Mouse (Mus musculus): Measurements from ENCODE around the gene Olfr1337. TPM values are rescaled to one million over a fixed set of nuclear protein-coding genes. Genes with fewer than 3 reads are reported as not detected.
"Not testable (repeated sequence)": the region's sequence is repeated elsewhere in the genome, so short reads cannot be mapped to it uniquely, and the experiment has no call there.

Gene Olfr1337
- polyA plus RNA-seq (2016; fragmentation: Nextera tagmentation; extraction: Ambion mirVana) = not detected in 2 replicates

DNA sequence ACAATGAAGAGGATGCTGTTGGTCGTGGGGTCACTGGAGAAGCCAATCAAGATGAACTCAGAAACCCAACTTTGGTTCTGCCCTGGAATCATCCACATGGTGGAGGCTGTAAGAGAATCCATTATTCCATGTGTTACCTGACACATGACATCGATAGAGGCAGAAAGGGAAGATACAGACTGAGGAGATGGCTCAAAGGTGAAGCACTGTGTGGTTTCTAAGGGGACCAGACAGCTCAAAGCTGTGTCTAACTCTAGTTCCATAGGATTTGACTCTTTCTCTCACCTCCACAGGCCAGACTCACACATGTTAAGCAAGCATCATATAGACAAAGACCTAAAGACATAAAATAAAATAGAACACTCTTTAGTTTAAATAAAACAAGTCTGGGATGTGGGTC is at the start of gene Olfr1337:
Gene Olfr1337 (minus strand): TSS at position 101 of the 400 bp plus-strand sequence.
- 84% methylated on average over 2 of the region's 2 CpGs for WGBS
- Histone ChIP-seq H3K9me3 (no peaks in the 10 kb centered on the region), H3K27ac (replicated peaks) (no peak within 1 kb of the TSS), H3K27me3 (replicated peaks; ENCODE audit: low read depth, poor library complexity, severe bottlenecking) (no peaks in the 10 kb centered on the region), H3K4me3 (no peak within 1 kb of the TSS), H3K4me1 (no peaks in the 10 kb centered on the region), H3K36me3 (replicated peaks) (no peaks in the 10 kb centered on the region)
- DNase-seq (ENCODE audit: low spot score) = no peak

DNA sequence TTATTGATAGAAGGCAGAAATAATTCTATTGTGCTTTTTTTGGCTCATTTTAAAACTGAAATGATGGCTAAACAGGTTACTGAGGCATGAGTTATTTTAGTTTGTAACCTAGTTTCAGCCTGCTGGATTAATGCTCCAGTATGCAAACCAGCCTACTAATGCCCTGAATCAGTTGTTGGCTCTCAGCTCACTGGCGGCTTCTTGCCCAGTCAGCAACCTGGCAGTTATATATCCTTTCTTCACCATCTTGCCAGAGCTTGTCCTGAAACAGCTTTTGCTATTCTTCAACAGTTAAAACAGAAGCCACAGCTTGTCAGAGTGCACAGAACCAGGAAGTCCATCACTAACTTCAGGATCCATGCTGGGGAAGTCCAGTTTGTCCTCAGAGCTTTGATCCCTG is 36.5 kb upstream of the Olfr1337 start:
- WGBS = 85% methylated on average over 1 of the region's 1 CpGs
- Histone ChIP-seq H3K9me3 (no peaks in the 10 kb centered on the region), H3K4me3 (no peak overlapping the region), H3K4me1 (no peaks in the 10 kb centered on the region), H3K27ac (replicated peaks) (no peak overlapping the region), H3K36me3 (replicated peaks) (no peaks in the 10 kb centered on the region), H3K27me3 (replicated peaks; ENCODE audit: low read depth, poor library complexity, severe bottlenecking) (no peaks in the 10 kb centered on the region)
- DNase-seq (ENCODE audit: low spot score) = no peak

DNA sequence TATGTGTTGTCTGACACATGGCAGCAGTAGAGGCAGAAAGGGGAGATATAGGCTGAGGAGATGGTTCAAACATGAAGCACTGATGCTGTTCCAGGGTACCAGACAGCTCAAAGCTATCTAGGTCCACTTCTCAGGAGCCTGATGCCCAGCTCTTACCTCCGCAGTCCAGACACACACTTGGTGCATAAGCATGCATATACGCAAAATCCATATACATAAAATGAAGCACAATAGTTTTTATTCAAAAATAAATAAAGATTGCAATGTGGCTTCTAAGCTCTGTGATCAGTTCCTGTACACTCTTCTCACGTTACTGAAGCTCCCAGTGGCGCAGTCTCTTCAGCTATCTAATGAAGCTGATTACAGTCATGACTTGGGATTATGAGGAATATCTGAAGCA is 27.5 kb upstream of the Olfr1337 start, which contains the start of gene Olfr1335:
Gene Olfr1335 (minus strand): TSS at position 101 of the 400 bp plus-strand sequence.
- H3K27ac ChIP-seq (replicated peaks) = no peak within 1 kb of the TSS
- 91% methylated on average over 4 of the region's 4 CpGs for WGBS
- no peaks in the 10 kb centered on the region for H3K27me3 ChIP-seq (replicated peaks; ENCODE audit: low read depth, poor library complexity, severe bottlenecking)
- no peaks in the 10 kb centered on the region for H3K4me1 ChIP-seq
- no peaks in the 10 kb centered on the region for H3K36me3 ChIP-seq (replicated peaks)
- no peaks in the 10 kb centered on the region for H3K9me3 ChIP-seq
- H3K4me3 ChIP-seq = no peak within 1 kb of the TSS
- no peak for DNase-seq (ENCODE audit: low spot score)

DNA sequence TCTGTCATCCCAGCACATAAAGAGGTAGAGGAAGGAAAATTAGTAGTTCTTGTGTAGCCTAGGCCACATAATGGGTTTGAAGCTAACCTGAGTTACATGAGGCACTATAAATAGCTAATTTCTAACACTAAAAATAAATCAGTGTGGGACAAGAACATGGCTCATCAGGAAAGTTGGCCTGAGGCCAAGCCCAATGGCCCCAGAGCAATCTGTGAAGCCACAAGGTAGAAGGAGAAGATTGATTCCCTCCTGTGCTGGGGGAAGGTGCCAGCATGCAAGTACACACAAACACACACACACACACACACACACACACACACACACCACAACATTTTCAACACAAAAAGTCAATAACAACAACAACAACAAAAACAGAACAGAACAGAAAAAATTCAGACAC is 10.4 kb upstream of the Olfr1337 start:
- H3K27ac ChIP-seq (replicated peaks); H3K9me3 ChIP-seq; H3K4me3 ChIP-seq; H3K4me1 ChIP-seq; H3K27me3 ChIP-seq (replicated peaks; ENCODE audit: low read depth, poor library complexity, severe bottlenecking); DNase-seq (ENCODE audit: low spot score); H3K36me3 ChIP-seq (replicated peaks): not testable (repeated sequence)

DNA sequence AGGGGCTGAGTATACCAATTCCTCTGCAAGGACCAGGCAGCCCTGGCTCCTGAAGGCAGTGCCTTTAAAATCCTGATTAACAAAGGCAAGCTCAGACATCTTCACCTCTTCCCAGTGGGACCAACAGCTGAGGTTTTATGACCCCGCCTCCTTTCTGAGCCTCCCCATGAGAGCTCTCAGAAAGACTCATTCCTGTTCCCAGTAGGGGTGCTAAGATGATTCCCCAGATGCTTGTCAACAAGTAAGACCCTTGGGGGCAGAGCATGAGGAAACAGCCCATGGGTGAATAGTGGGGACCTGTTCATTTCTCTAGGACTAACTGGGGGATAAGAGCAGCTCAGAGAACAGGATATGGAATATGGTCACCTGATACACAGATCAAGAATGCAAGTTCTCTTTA is 23.7 kb downstream of the Olfr1337 start, which contains the start of gene Olfr1338:
Gene Olfr1338 (minus strand): TSS at position 101 of the 400 bp plus-strand sequence.
- DNase-seq (ENCODE audit: low spot score) = no peak
- Histone ChIP-seq H3K27ac (replicated peaks) (no peak within 1 kb of the TSS), H3K4me1 (no peaks in the 10 kb centered on the region), H3K27me3 (replicated peaks; ENCODE audit: low read depth, poor library complexity, severe bottlenecking) (no peaks in the 10 kb centered on the region), H3K9me3 (no peaks in the 10 kb centered on the region), H3K36me3 (replicated peaks) (no peaks in the 10 kb centered on the region), H3K4me3 (no peak within 1 kb of the TSS)
- 94% methylated on average over 1 of the region's 1 CpGs for WGBS

DNA sequence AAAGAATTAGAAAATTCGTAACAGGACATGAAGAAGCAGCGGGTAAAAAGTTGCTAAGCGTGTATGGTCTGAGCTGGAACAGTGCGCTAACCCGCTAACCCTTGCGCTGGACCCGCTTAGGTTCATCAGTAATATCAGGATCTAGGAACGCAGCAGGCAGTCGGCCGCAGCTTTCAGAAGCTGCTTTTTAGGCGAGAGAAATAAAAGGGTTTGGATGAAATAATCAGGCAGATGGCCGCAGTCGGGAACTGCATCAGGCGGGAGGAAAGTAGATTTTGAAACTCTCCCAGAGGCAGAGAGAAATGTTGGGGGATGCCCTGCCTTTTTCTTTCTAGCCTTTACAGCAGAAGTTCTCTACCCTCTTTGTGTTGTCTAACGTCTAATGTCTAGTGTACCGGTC is 40.5 kb downstream of the Olfr1337 start:
- Histone ChIP-seq H3K4me1 (peaks cover 5% of the 10 kb centered on the region; the same call in 1 of the 2 replicates), H3K36me3 (replicated peaks) (no peaks in the 10 kb centered on the region), H3K27me3 (replicated peaks; ENCODE audit: low read depth, poor library complexity, severe bottlenecking) (peaks cover 48% of the 10 kb centered on the region), H3K4me3 (no peak overlapping the region), H3K27ac (replicated peaks) (no peak overlapping the region), H3K9me3 (peaks cover 8% of the 10 kb centered on the region; the same call in 1 of the 2 replicates)
- WGBS = 5% methylated on average over 16 of the region's 16 CpGs
- peak; percentile 11 for DNase-seq (ENCODE audit: low spot score)

DNA sequence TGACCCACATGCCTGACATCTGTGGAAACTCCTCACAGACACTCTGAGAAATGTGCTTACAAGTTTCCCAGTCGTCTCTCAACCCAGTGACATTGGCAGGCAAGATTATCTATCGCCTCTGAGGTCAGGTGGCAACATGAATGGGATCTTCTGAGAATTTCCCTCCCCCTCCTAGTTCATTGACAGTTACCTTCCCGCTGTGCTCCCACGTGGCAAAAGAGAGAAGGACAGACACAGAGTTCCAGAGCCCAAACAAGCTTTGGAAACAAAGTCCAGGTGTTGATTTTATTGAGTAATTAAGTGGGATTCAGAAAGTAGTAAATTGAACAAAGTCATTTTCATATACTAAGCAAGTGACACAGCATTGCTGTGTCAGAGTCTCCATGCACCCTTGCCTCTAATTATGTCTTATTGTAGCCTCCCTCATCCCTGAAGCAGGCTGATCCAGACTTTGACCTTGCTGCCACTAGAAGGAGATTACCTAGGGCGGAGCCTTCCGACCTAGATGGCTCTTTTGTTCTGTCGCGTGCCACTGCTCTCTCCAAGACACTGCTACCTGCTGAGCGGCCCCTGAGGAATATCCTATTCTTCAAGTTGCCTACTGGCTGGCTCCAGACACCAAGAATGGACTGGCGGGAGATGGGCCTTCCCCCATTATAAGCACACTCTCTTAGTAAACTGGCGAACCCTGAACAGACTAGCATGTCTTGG is 41.2 kb downstream of the Olfr1337 start:
- peak; percentile 9 for DNase-seq (ENCODE audit: low spot score)
- Histone ChIP-seq H3K27me3 (replicated peaks; ENCODE audit: low read depth, poor library complexity, severe bottlenecking) (peaks cover 48% of the 10 kb centered on the region), H3K36me3 (replicated peaks) (no peaks in the 10 kb centered on the region), H3K27ac (replicated peaks) (no peak overlapping the region), H3K4me1 (peaks cover 5% of the 10 kb centered on the region; the same call in 1 of the 2 replicates), H3K9me3 (peaks cover 4% of the 10 kb centered on the region; the same call in 1 of the 2 replicates), H3K4me3 (no peak overlapping the region)
- 5% methylated on average over 11 of the region's 11 CpGs for WGBS

DNA sequence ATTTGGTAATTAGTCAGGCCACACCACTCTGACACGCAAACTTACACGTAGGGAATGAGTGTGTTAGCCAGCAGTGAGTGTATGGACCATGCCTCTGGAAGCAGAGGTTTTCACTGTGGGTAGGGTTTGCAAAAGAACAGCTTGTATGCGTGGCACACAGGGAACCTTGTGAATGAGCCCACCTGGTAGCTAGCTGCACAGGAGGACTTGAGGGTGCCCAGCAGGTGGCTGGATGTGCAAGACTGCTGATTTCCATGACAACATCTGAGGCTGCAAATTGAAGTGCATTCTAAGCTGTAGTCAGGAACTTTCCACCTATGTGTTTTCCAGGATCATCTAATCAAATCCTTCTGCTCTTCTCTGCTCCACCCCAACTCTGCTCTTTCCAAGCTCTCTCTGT is 42.8 kb downstream of the Olfr1337 start:
- Histone ChIP-seq H3K4me3 (no peak overlapping the region), H3K4me1 (peaks cover 5% of the 10 kb centered on the region; the same call in 1 of the 2 replicates), H3K27ac (replicated peaks) (no peak overlapping the region), H3K27me3 (replicated peaks; ENCODE audit: low read depth, poor library complexity, severe bottlenecking) (peaks cover 48% of the 10 kb centered on the region), H3K9me3 (no peaks in the 10 kb centered on the region), H3K36me3 (replicated peaks) (no peaks in the 10 kb centered on the region)
- DNase-seq (ENCODE audit: low spot score) = no peak
- 70% methylated on average over 3 of the region's 3 CpGs for WGBS

DNA sequence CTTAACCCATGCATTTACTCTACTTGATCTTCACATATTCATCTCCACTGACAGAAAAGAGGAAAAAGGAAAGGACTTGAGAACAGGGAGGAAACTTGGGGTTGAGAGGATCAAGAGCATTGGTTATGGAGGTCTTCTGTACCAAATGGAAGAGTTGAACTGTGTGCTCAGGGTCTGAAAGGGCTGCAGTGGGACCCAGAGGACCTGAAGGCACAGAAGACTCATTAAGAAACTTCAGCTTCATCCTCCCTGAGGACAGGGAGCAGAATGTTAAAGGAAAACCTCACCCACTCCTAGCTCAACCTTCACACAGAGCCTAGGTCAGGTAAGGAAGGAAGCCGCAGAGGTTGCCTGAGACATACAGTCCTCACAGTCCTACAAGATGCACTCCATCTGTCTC is 50.5 kb downstream of the Olfr1337 start, which contains the start of gene Olfr1339:
Gene Olfr1339 (plus strand): TSS at position 301 of the 400 bp plus-strand sequence.
- 100% methylated on average over 1 of the region's 1 CpGs for WGBS
- Histone ChIP-seq H3K9me3 (no peaks in the 10 kb centered on the region), H3K27ac (replicated peaks) (no peak within 1 kb of the TSS), H3K4me3 (no peak within 1 kb of the TSS), H3K36me3 (replicated peaks) (no peaks in the 10 kb centered on the region), H3K4me1 (no peaks in the 10 kb centered on the region), H3K27me3 (replicated peaks; ENCODE audit: low read depth, poor library complexity, severe bottlenecking) (no peaks in the 10 kb centered on the region)
- DNase-seq (ENCODE audit: low spot score) = no peak

Other genes starting within 250 kb of the Olfr1337 start
- 0.79 and 1.1 TPM in 2 replicates for gene Tmem125, start 238.5 kb downstream of the Olfr1337 start, polyA plus RNA-seq (2016; fragmentation: Nextera tagmentation; extraction: Ambion mirVana)
- 0.39 and 0.49 TPM in 2 replicates for gene Cfap57, start 161.8 kb downstream of the Olfr1337 start, polyA plus RNA-seq (2016; fragmentation: Nextera tagmentation; extraction: Ambion mirVana)
- gene Ebna1bp2, start 161.8 kb downstream of the Olfr1337 start, polyA plus RNA-seq (2016; fragmentation: Nextera tagmentation; extraction: Ambion mirVana) = 191 and 209 TPM in 2 replicates
- not detected in 2 replicates for gene Olfr62, start 123.6 kb downstream of the Olfr1337 start, polyA plus RNA-seq (2016; fragmentation: Nextera tagmentation; extraction: Ambion mirVana)
- 0.06 TPM in 1 of 2 replicates, not detected in the other for gene Olfr1342, start 89.8 kb downstream of the Olfr1337 start, polyA plus RNA-seq (2016; fragmentation: Nextera tagmentation; extraction: Ambion mirVana)
- 0.04 TPM in 1 of 2 replicates, not detected in the other for gene Olfr1341, start 79.1 kb downstream of the Olfr1337 start, polyA plus RNA-seq (2016; fragmentation: Nextera tagmentation; extraction: Ambion mirVana)
- gene Olfr1340, start 62.4 kb downstream of the Olfr1337 start, polyA plus RNA-seq (2016; fragmentation: Nextera tagmentation; extraction: Ambion mirVana) = not detected in 2 replicates
- not detected in 2 replicates for gene Olfr1339, start 50.4 kb downstream of the Olfr1337 start, polyA plus RNA-seq (2016; fragmentation: Nextera tagmentation; extraction: Ambion mirVana)
- not detected in 2 replicates for gene Olfr1338, start 23.8 kb downstream of the Olfr1337 start, polyA plus RNA-seq (2016; fragmentation: Nextera tagmentation; extraction: Ambion mirVana)
- not detected in 2 replicates for gene Olfr1335, start 27.4 kb upstream of the Olfr1337 start, polyA plus RNA-seq (2016; fragmentation: Nextera tagmentation; extraction: Ambion mirVana)
- not detected in 2 replicates for gene Olfr1333, start 53.7 kb upstream of the Olfr1337 start, polyA plus RNA-seq (2016; fragmentation: Nextera tagmentation; extraction: Ambion mirVana)
- not detected in 2 replicates for gene Olfr1331, start 82.1 kb upstream of the Olfr1337 start, polyA plus RNA-seq (2016; fragmentation: Nextera tagmentation; extraction: Ambion mirVana)
- not detected in 2 replicates for gene Olfr1330, start 106.0 kb upstream of the Olfr1337 start, polyA plus RNA-seq (2016; fragmentation: Nextera tagmentation; extraction: Ambion mirVana)
- gene Olfr1329, start 134.9 kb upstream of the Olfr1337 start, polyA plus RNA-seq (2016; fragmentation: Nextera tagmentation; extraction: Ambion mirVana) = not detected in 2 replicates
- gene Olfr1328, start 156.0 kb upstream of the Olfr1337 start, polyA plus RNA-seq (2016; fragmentation: Nextera tagmentation; extraction: Ambion mirVana) = not detected in 2 replicates
- not detected in 2 replicates for gene Lao1, start 179.0 kb upstream of the Olfr1337 start, polyA plus RNA-seq (2016; fragmentation: Nextera tagmentation; extraction: Ambion mirVana)